Mouse (Mus musculus) liver, embryonic 14.5 days (tissue): ENCODE measurements at regions not wholly inside any gene's neighbourhood (a gene's known extent, or its start where the extent isn't known, plus 50 kb on each side); places are given as distances from the start of the nearest gene placed in this dataset.

Experiments used
- ATAC-seq: fragments of 200-750 bp; cut with Nextera tagmentation; 2 replicates; pipeline ENCODE4 v1.8.0; 2017; ENCODE audit warnings: moderate number of reproducible peaks, mild to moderate bottlenecking, moderate library complexity; ENCODE audit not compliant: insufficient read depth
- DNase-seq, 3 experiments: peaks; one replicate each; pipeline ENCODE4 v3.0.0-alpha.2; 2012 to 2013; ENCODE audit warnings: low read depth in 3 of 3, low spot score in 3 of 3
- H3K27ac ChIP-seq: fragments of 300-500 bp; sonication (generic); 2 replicates; pipeline ENCODE4 v1.5.1; 2014; ENCODE audit warnings: moderate library complexity, mild to moderate bottlenecking, control low read depth, inconsistent platforms
- H3K27me3 ChIP-seq: fragments of 300-500 bp; sonication (generic); 2 replicates; pipeline ENCODE4 v1.6.1; 2014; ENCODE audit warnings: mild to moderate bottlenecking, low read length, moderate library complexity; ENCODE audit not compliant: control insufficient read depth, insufficient read depth
- H3K36me3 ChIP-seq: fragments of 300-500 bp; sonication (generic); replicated peaks from 2 replicates; pipeline ENCODE4 v1.6.1; 2014; ENCODE audit warnings: low read depth; ENCODE audit not compliant: control insufficient read depth, insufficient read depth
- H3K4me1 ChIP-seq, 2 experiments: fragments of 200-500 bp in 1 of 2; fragments of 300-500 bp in 1 of 2; sonication (generic) in 1 of 2; replicated peaks; 2 replicates each; pipeline ENCODE4 v1.6.1; 2012 to 2014; ENCODE audit warnings: antibody characterized with exemption in 1 of 2, inconsistent platforms in 1 of 2, low read length in 1 of 2; ENCODE audit not compliant: control insufficient read depth in 2 of 2, insufficient read depth in 2 of 2
- H3K4me2 ChIP-seq: fragments of 300-500 bp; sonication (generic); 2 replicates; pipeline ENCODE4 v1.6.1; 2014; ENCODE audit warnings: low read depth, mild to moderate bottlenecking, control low read depth, moderate library complexity
- H3K4me3 ChIP-seq, 2 experiments: fragments of 200-500 bp in 1 of 2; fragments of 300-500 bp in 1 of 2; sonication (generic) in 1 of 2; 2 replicates each; pipeline ENCODE4 v1.5.1; 2012 to 2014; ENCODE audit warnings: low read depth in 2 of 2, low read length in 2 of 2, mild to moderate bottlenecking in 2 of 2, control low read depth in 1 of 2, inconsistent platforms in 1 of 2, moderate library complexity in 1 of 2; ENCODE audit not compliant: insufficient read depth in 1 of 2
- H3K9ac ChIP-seq: fragments of 300-500 bp; sonication (generic); replicated peaks from 2 replicates; pipeline ENCODE4 v1.6.1; 2014; ENCODE audit warnings: mild to moderate bottlenecking, control low read depth, moderate library complexity
- H3K9me3 ChIP-seq: fragments of 300-500 bp; sonication (generic); 2 replicates; pipeline ENCODE4 v1.6.1; 2016; ENCODE audit warnings: low read length, mixed read lengths; ENCODE audit not compliant: control insufficient read depth
- CTCF ChIP-seq: IDR thresholded peaks from 2 replicates; pipeline ENCODE4 v1.5.1; 2016; ENCODE audit warnings: antibody characterized with exemption, low read depth, control low read depth
- EP300 ChIP-seq: IDR thresholded peaks from 2 replicates; pipeline ENCODE4 v1.6.1; 2016; ENCODE audit warnings: antibody characterized with exemption, low read depth
- WGBS: fragments of 180-500 bp; shearing (Covaris S2); extraction: QIAGEN DNeasy Blood & Tissue Kit; methylation state at CpG from one replicate; pipeline ENCODE4 v1.1.7; 2014; ENCODE audit not compliant: insufficient replicate concordance; 5-methylcytosine and 5-hydroxymethylcytosine counted together

- Histone ChIP-seq H3K27ac (no peak overlapping the region), H3K4me2 (no peak overlapping the region), H3K9ac (no peak overlapping the region), H3K9me3 (no peaks in the 10 kb centered on the region), H3K36me3 (no peaks in the 10 kb centered on the region), H3K4me3 (no peak overlapping the region), H3K27me3 (no peaks in the 10 kb centered on the region), H3K4me1 (no peaks in the 10 kb centered on the region)
- 47% methylated on average over 4 of the region's 4 CpGs for WGBS
- DNase-seq (no peak), ATAC-seq (no peak)
- TF ChIP-seq CTCF = no peak
- TF ChIP-seq EP300 = no peak
Measured at GRCm38 (mm10) chr11:44331774-44332129, 68.1 kb upstream of the Il12b start.

DNA sequence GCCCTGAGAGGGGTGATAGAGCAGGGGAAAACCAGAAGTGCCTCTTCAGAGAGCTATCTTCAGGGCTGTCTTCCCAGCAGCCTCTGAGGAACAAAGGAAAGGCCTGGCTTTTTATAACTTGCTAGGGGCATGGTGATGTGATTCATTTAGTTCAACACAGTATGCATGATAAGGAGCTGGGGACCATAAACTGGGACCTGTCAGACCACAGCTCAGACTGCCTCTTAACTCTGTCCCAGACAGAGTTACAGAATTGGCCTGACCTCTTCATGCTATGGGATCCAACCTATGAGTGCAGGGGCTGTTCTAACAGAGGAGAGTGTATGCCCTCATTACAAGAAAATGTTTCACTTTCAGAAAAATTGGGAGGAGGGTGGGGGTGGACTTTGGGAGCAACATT, 59.3 kb upstream of the Il12b start:
- ATAC-seq = no peak
- DNase-seq = no peak
- no peaks in the 10 kb centered on the region for H3K27me3 ChIP-seq
- TF ChIP-seq CTCF = no peak
- TF ChIP-seq EP300 = no peak
- no peak overlapping the region for H3K4me2 ChIP-seq
- H3K36me3 ChIP-seq = no peaks in the 10 kb centered on the region
- H3K4me1 ChIP-seq = no peaks in the 10 kb centered on the region
- no peak overlapping the region for H3K9ac ChIP-seq
- no peak overlapping the region for H3K27ac ChIP-seq
- no peaks in the 10 kb centered on the region for H3K9me3 ChIP-seq
- no peak overlapping the region for H3K4me3 ChIP-seq

- 52% methylated on average over 3 of the region's 3 CpGs for WGBS
- Histone ChIP-seq H3K9ac (no peak overlapping the region), H3K27me3 (no peaks in the 10 kb centered on the region), H3K36me3 (no peaks in the 10 kb centered on the region), H3K27ac (no peak overlapping the region), H3K4me3 (no peak overlapping the region), H3K4me2 (no peak overlapping the region), H3K9me3 (no peaks in the 10 kb centered on the region), H3K4me1 (no peaks in the 10 kb centered on the region)
- ATAC-seq = no peak
- no peak for DNase-seq
- TF ChIP-seq CTCF (no peak), EP300 (no peak)
Measured at GRCm38 (mm10) chr11:44348308-44348707, 51.6 kb upstream of the Il12b start.

DNA sequence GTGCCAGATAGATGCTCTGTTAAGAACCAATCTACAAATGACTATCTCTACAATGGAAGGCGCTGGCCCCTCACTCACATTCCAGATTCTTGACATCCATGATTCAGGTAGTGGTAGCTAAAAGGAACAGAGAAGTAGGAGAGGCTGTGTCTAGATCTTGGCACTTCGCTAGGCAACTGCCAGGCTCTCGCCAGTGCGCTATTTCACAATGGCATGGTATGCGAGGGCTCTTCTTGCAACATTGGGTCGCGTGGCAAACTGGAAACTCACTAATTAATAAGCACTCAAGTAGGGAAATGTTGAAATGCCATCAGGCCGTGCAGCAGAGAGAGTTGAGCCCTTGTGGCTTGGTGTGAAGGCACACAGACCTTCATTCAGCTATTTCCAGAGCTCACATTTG, 50.3 kb upstream of the Il12b start:
- Histone ChIP-seq H3K27me3 (no peaks in the 10 kb centered on the region), H3K36me3 (no peaks in the 10 kb centered on the region), H3K9me3 (no peaks in the 10 kb centered on the region), H3K9ac (no peak overlapping the region), H3K4me1 (no peaks in the 10 kb centered on the region), H3K4me3 (no peak overlapping the region), H3K4me2 (no peak overlapping the region), H3K27ac (no peak overlapping the region)
- ATAC-seq (no peak), DNase-seq (no peak)
- TF ChIP-seq CTCF = no peak
- 62% methylated on average over 8 of the region's 8 CpGs for WGBS
